Mouse (Mus musculus) testis, adult 2 months (tissue): ENCODE measurements around the gene Rnf2.

Experiments
- CTCF ChIP-seq: fragments of 200-500 bp; IDR thresholded peaks from 2 replicates; pipeline ENCODE4 v1.5.1; 2012; ENCODE audit warnings: low read depth, mild to moderate bottlenecking, inconsistent platforms, low read length, moderate library complexity; ENCODE audit not compliant: control insufficient read depth, insufficient read depth, insufficient replicate concordance
- POLR2A ChIP-seq: fragments of 200-500 bp; IDR thresholded peaks from 2 replicates; pipeline ENCODE4 v1.6.1; 2012; ENCODE audit warnings: low read depth, mild to moderate bottlenecking, inconsistent platforms, low read length, moderate library complexity; ENCODE audit not compliant: control insufficient read depth

DNA sequence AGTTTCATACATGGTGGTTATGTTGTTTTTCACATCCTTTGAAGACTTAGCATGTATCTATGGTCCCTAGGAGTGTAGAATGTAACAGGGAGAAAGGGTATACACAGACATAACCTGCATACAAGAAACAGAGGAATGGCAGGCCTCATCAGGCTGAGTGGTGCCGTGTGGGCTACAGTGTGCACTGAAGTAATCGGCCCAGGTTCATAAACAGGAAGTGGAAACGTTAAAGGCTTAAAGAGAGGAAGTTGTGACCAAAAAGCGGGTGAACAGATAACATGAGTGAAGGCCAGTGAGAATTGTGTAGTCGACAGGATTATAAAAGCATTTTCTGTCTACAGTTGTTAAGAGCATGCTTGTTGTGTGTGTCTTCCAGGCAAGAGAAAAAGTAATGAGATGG is 43.7 kb downstream of the Rnf2 start:
- TF ChIP-seq CTCF (no peak), POLR2A (no peak)
